In the genomic region with DNA sequence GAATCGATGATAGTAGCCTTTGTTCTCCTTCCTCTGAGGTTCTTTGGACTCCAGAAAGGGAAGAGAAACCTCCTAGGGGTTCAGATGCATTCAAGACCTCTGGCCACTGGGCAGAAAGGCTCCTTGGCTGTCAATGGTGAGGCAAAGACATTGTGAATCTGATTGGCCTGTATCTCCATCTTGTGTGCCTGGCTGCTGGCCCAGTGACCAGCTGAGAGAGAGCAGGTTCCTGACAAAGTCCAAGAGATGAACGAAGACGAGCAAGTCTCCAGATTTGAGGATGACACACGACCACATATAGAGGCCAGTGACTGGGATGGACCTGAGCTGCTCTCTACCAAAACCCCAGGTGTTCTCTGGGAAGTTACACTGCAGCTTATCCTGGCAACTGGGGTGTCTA, we compare ENCODE assay signal across 20 mouse cellular contexts.
A peak's percentile ranks its signal among the peaks of the same experiment; 100 is the strongest.
DNase-seq lines count a peak whose midpoint lies in the region; ATAC-seq lines count a peak whose summit lies in the region.
"Had no signal": no experiment of that assay in that cellular context is flagged by ENCODE, and none has a peak within 500 bp of the region (broad histone marks: within the 10 kb centered on the region; RNA-seq: fewer than 3 reads in every experiment).

No protein-coding gene starts in this region.

- 82% methylated on average over 4 of the region's 4 CpGs for WGBS in heart, embryonic 13.5 days

- H3K4me2 ChIP-seq in heart, embryonic 13.5 days, result no peak overlapping the region
- H3K4me2 ChIP-seq: embryonic facial prominence, embryonic 12.5 days; embryonic facial prominence, embryonic 15.5 days; heart, embryonic 11.5 days; hindbrain, embryonic 12.5 days; hindbrain, embryonic 15.5 days had no signal

- no peaks in the 10 kb centered on the region for H3K9me3 ChIP-seq in heart, embryonic 13.5 days
- H3K9me3 ChIP-seq: embryonic facial prominence, embryonic 12.5 days; embryonic facial prominence, embryonic 15.5 days; hindbrain, embryonic 12.5 days; hindbrain, embryonic 15.5 days had no signal

- H3K4me3 ChIP-seq in heart, embryonic 13.5 days, result no peak overlapping the region
- H3K4me3 ChIP-seq: embryonic facial prominence, embryonic 12.5 days; embryonic facial prominence, embryonic 15.5 days; gastrocnemius, adult 2 months; hindbrain, embryonic 12.5 days; hindbrain, embryonic 15.5 days had no signal

- intact Hi-C loops in heart, postnatal 36 days (cut with DNase I), result no loop called here

- no peaks in the 10 kb centered on the region for H3K36me3 ChIP-seq in heart, embryonic 13.5 days
- H3K36me3 ChIP-seq: embryonic facial prominence, embryonic 12.5 days; embryonic facial prominence, embryonic 15.5 days; hindbrain, embryonic 12.5 days; hindbrain, embryonic 15.5 days had no signal

- ATAC-seq in heart, embryonic 13.5 days (ENCODE audit: extremely low read depth, insufficient number of reproducible peaks, low FRiP score, low TSS enrichment), result no peak
- ATAC-seq: CD4-positive, CD25-positive, alpha-beta regulatory T cell, adult 4 months; forebrain, postnatal 0 days; intestine, postnatal 0 days had no signal

- H3K27me3 ChIP-seq in heart, embryonic 13.5 days (replicated peaks), result no peaks in the 10 kb centered on the region
- H3K27me3 ChIP-seq: embryonic facial prominence, embryonic 12.5 days; embryonic facial prominence, embryonic 15.5 days; hindbrain, embryonic 12.5 days; hindbrain, embryonic 15.5 days had no signal

- no peak overlapping the region for H3K9ac ChIP-seq in heart, embryonic 13.5 days
- H3K9ac ChIP-seq: embryonic facial prominence, embryonic 12.5 days; embryonic facial prominence, embryonic 15.5 days; forebrain, postnatal 0 days; hindbrain, embryonic 12.5 days; hindbrain, embryonic 15.5 days had no signal

- H3K27ac ChIP-seq in heart, embryonic 13.5 days (replicated peaks), result peak overlapping the region; percentile 92; the same call in 1 of the 2 replicates
- H3K27ac ChIP-seq: embryonic facial prominence, embryonic 12.5 days; embryonic facial prominence, embryonic 15.5 days; gastrocnemius, adult 2 months; hindbrain, embryonic 12.5 days; hindbrain, embryonic 15.5 days had no signal

- DNase-seq in cerebellum, postnatal 14 days, result peak; percentile 56 to 58
- DNase-seq in cerebellum, postnatal 4 days (ENCODE audit: low spot score in 2 of 2), result no peak
- DNase-seq in heart, postnatal 36 days, result no peak
- DNase-seq in brain, adult 2 months (ENCODE audit: low read depth, low spot score), result peak; percentile 24
- no peak for DNase-seq in thymus, postnatal 10 days (ENCODE audit: low spot score in 2 of 2)
- DNase-seq: adrenal gland, adult 2 months; forebrain, postnatal 0 days; gastrocnemius, adult 2 months; gastrocnemius, postnatal 14 days; heart, adult 18-20 months; heart, postnatal 14 days; kidney, adult 2 months had no signal

- H3K4me1 ChIP-seq in heart, embryonic 13.5 days, result peaks cover 64% of the 10 kb centered on the region
- H3K4me1 ChIP-seq: embryonic facial prominence, embryonic 15.5 days had no signal

Comparison
In these comparisons a context has a peak if more than half of its experiments do, and no peak if none do; other contexts are left out.
1. DNase-seq: peak in cerebellum, postnatal 14 days (2 of 2) and brain, adult 2 months (single experiment); none in cerebellum, postnatal 4 days (0 of 2), heart, postnatal 36 days (0 of 2) and thymus, postnatal 10 days (0 of 2).